Mouse (Mus musculus) 416B (cell line): ENCODE data around the gene Gm49416.
A peak's percentile ranks its signal among the peaks of the same experiment; 100 is the strongest.

Experiments used
- DNase-seq: peaks from one replicate; pipeline ENCODE4 v3.0.0; 2011; ENCODE audit warnings: low read depth

Gene Gm49416

DNA sequence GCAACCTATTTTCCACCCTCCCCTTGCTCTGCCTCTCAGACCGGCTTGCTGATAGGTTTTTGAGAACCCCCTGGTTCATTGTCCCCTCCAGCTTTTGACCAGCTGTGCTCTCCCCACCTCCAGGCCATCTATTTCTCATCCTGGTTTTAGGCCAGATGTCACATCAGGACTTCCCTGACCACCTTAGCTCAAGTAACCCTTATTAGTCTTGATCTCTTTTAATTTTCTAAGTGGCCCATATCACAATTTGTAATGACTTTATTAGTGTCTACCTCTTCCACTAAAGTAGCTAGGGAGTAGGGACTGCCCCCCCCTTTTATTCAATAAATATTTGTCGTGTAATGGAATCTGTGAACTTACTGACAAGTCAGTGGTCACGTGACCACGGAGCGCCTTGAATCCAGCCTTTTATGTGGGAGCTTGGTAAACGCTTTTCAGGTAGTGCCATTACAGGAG lies 32.1 kb downstream of the Gm49416 start:
- DNase-seq = peak; percentile 87

GRCm38 (mm10) chr19:8921741-8922140 lies 33.0 kb downstream of the Gm49416 start:
- DNase-seq = no peak

- DNase-seq = no peak
Observed at GRCm38 (mm10) chr19:8926766-8927165, 38.0 kb downstream of the Gm49416 start.

DNA sequence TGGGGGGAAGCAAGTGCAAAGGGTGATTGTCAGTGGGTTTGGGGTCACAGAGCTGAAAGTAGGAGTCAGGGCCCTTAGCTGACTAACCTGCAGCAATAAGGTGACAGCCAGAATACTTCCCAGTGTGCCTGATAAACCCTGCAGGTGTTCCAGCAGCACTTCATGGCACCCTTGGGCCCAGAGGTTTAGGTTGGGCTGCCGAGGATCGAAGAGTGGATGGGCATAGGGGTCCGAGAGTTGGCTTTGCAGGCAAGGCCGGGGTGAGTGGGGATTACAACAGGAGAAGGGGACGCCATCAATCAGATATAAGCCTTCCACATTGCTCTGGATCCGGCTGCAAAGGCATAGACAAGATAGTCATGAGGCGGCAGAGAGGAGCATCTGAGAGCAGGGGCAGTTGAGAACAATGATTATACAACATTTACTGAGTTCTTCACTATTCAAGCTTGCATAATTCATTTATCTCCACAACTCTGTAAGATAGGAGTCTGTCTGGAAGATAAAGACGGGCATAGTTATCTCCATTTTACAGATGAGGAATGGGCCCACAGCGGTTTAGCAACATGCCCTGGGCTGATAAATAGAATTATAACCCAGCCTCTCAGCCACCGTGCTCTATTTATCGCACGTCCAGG lies 39.3 kb downstream of the Gm49416 start:
- DNase-seq = no peak

GRCm38 (mm10) chr19:8928689-8929223 lies 40.0 kb downstream of the Gm49416 start:
- DNase-seq = no peak

GRCm38 (mm10) chr19:8929224-8930088 lies 40.7 kb downstream of the Gm49416 start, which contains the start of the genes Rom1 and Eml3:
TSS of gene Rom1 (minus strand) at chr19:8929356.
TSS of gene Eml3 (plus strand) at chr19:8929552.
- DNase-seq = peak; percentile 93

DNA sequence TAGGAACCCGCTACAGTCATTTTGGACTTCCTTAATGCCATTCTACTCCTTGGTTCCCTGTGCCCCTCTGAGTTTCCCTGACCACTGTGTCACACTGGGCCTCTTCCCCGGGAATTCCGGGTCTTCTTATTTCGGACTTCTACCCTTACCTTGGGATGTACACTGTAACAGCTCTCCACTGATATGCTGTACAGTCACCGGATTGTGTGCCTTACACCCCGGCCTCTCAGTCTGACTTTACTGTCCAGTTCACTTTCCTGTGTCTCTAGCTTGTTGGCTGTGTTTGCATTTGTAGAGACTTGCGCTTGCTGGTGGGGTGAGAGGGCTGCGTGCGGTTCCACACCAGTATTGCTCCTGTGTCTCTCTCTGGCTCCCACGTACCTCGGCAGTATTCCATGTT lies 41.4 kb downstream of the Gm49416 start:
- peak; percentile 41 for DNase-seq

DNA sequence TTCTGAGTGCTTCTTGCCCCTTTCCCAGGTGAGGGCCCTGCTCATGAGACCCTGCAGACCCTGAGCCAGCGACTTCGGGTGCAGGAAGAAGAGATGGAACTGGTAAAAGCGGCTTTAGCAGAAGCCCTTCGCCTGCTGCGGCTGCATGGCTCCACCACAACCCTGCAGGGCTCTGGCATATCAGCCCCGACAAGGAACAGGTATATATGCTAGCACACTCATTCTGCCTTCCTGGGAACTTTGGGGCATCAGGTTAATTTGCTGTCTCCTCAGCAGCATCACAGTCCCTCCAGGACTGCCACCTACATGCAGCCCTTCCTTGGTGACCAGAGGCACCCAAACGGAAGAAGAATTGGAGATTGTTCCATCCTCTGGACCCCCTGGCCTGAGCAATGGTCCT lies 42.0 kb downstream of the Gm49416 start:
- no peak for DNase-seq

- no peak for DNase-seq
Observed at GRCm38 (mm10) chr19:8936736-8937135, 48.0 kb downstream of the Gm49416 start.

GRCm38 (mm10) chr19:8940526-8941133 lies 51.9 kb downstream of the Gm49416 start:
- DNase-seq = no peak

GRCm38 (mm10) chr19:8941136-8941514 lies 52.4 kb downstream of the Gm49416 start:
- DNase-seq = peak; percentile 38

GRCm38 (mm10) chr19:8941515-8942217 lies 52.9 kb downstream of the Gm49416 start, which contains the start of gene Mta2:
TSS of gene Mta2 (plus strand) at chr19:8941875.
- DNase-seq = peak; percentile 95

DNA sequence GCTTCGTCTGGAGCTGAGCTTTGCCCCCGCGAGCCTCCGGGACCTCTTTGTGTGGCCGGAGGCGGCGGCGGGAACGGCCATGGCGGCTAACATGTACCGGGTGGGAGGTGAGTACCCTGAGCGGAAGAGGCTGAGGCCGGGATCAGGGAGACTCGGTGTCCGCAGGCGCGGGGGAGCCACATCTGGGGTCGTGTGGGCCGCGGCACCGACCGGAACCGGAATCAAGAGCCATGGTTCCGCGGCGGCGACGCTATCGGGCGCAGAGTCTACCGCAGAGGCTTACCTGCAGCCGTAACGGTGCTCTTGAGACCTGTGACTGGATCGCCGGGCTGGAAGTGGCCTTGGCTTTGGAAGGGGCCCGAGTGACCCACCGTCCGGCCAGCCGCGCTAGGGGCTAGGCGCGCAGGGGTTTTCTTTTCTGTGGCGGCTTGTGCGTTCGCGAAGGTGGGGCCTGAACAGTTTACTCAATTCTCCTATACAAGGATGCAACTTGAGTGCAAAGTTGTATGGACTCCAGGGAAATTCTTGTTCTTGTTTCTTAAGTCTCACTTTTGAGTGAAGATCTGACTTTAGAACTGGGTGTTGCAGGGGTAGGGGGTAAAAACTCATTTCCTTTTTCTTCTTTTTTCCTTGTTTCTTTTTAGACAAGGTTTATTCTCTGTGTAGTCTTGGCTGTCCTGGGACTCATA lies 53.7 kb downstream of the Gm49416 start:
- DNase-seq = peak; percentile 65

- peak; percentile 28 for DNase-seq
Observed at GRCm38 (mm10) chr19:8943047-8943446, 54.3 kb downstream of the Gm49416 start.

DNA sequence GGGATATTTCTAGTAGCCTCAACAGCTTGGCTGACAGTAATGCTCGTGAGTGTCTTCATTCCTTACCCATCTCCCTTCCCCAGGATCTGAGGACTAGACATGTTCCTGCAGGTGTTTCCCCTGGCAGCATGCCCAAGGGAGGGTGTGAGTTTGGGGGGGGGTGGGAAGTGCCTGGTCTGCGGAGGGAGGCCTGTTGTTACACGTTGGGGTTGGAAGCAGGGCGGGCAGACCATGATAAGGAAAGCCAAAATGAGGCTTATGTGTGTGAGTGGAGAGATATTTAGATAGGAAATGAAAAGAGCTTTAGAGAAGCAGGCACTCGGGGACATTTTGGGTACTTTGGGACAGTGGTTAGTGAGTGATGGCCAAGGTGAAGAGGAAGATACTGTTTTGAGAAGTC lies 55.3 kb downstream of the Gm49416 start:
- peak; percentile 91 for DNase-seq

- DNase-seq = peak; percentile 94
Observed at GRCm38 (mm10) chr19:8944750-8945149, 56.0 kb downstream of the Gm49416 start.
